11 mouse cellular contexts compared by ENCODE assay signal in the genomic region with DNA sequence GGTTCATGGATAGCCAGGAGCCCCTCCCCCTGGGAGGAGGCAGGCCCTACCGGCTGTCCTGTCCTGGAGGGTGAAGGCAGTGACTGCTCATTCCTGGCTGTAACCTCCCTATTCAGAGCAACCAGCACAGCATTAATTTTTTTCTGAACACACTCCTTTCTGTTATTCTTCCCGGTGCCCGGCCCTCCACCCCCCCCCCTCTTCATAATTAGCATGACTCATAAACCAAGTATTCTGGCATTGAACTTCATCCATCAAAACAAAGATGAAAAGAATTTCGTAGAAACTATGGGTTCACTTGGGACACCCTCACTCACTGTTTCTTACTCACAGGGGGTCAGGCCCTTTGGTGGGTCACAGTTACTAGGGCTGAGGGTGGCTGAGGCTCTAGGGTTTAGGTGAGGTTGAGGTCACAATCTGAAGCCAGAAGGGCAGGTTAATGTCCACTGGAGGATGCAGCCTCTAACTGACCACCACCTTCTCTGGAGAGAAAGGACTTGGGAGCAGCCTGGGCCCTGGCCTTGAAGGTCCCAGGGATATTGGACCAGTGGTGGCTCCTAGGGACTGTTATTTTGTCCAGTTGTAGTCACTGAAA. TPM values are rescaled to one million over a fixed set of nuclear protein-coding genes. Genes with fewer than 3 reads are reported as not detected.
DNase-seq lines count a peak whose midpoint lies in the region; ATAC-seq and TF ChIP-seq lines count a peak whose summit lies in the region.
"Had no signal": no experiment of that assay in that cellular context is flagged by ENCODE, and none has a peak within 500 bp of the region (broad histone marks: within the 10 kb centered on the region; RNA-seq: fewer than 3 reads in every experiment).

No protein-coding gene starts in this region.

- peaks cover 64% of the 10 kb centered on the region for H3K4me1 ChIP-seq in forebrain, embryonic 10.5 days
- peaks cover 14% of the 10 kb centered on the region; the same call in 1 of the 2 replicates for H3K4me1 ChIP-seq in forebrain, postnatal 0 days (ENCODE audit: insufficient read depth)
- H3K4me1 ChIP-seq in kidney, embryonic 15.5 days, result peaks cover 71% of the 10 kb centered on the region
- peaks cover 25% of the 10 kb centered on the region for H3K4me1 ChIP-seq in embryonic fibroblast, embryonic 13.5 days (ENCODE audit: control insufficient read depth, insufficient read depth, low read length)

- no peak overlapping the region for H3K4me3 ChIP-seq in forebrain, embryonic 10.5 days
- H3K4me3 ChIP-seq in forebrain, postnatal 0 days (ENCODE audit: low read depth, low read length), result no peak overlapping the region
- H3K4me3 ChIP-seq in kidney, embryonic 15.5 days (replicated peaks), result no peak overlapping the region
- no peak overlapping the region for H3K4me3 ChIP-seq in embryonic fibroblast, embryonic 13.5 days (ENCODE audit: insufficient read depth, low read length)
- H3K4me3 ChIP-seq: midbrain, embryonic 12.5 days had no signal

- no peak overlapping the region for H3K4me2 ChIP-seq in forebrain, postnatal 0 days (ENCODE audit: low read depth)
- H3K4me2 ChIP-seq in kidney, embryonic 15.5 days, result no peak overlapping the region
- H3K4me2 ChIP-seq: midbrain, embryonic 12.5 days had no signal

- peaks cover 39% of the 10 kb centered on the region for H3K27me3 ChIP-seq in forebrain, embryonic 10.5 days (ENCODE audit: poor library complexity, severe bottlenecking)
- H3K27me3 ChIP-seq in forebrain, postnatal 0 days (ENCODE audit: insufficient read depth, low read length), result no peaks in the 10 kb centered on the region
- H3K27me3 ChIP-seq in kidney, embryonic 15.5 days, result peaks cover 11% of the 10 kb centered on the region; the same call in 1 of the 2 replicates

- TF ChIP-seq CTCF in forebrain, postnatal 0 days (IDR thresholded peaks at IDR 0.05; ENCODE audit: low read depth), result no peak
- no peak for TF ChIP-seq CTCF in embryonic fibroblast, embryonic 13.5 days (IDR thresholded peaks at IDR 0.05; ENCODE audit: borderline replicate concordance, insufficient read depth, low read length)

- 64% methylated on average over 4 of the region's 4 CpGs for WGBS in forebrain, embryonic 10.5 days
- WGBS in forebrain, postnatal 0 days, result 35% methylated on average over 4 of the region's 4 CpGs
- 30% methylated on average over 4 of the region's 4 CpGs for WGBS in kidney, embryonic 15.5 days

- H3K9me3 ChIP-seq in forebrain, embryonic 10.5 days, result no peaks in the 10 kb centered on the region
- H3K9me3 ChIP-seq in forebrain, postnatal 0 days (ENCODE audit: low read length), result no peaks in the 10 kb centered on the region
- no peaks in the 10 kb centered on the region for H3K9me3 ChIP-seq in kidney, embryonic 15.5 days (replicated peaks)
- H3K9me3 ChIP-seq: midbrain, embryonic 12.5 days had no signal

- no peaks in the 10 kb centered on the region for H3K36me3 ChIP-seq in forebrain, embryonic 10.5 days (replicated peaks)
- H3K36me3 ChIP-seq in forebrain, postnatal 0 days (ENCODE audit: insufficient read depth), result no peaks in the 10 kb centered on the region
- H3K36me3 ChIP-seq in kidney, embryonic 15.5 days, result no peaks in the 10 kb centered on the region
- H3K36me3 ChIP-seq: midbrain, embryonic 12.5 days had no signal

- H3K27ac ChIP-seq in forebrain, embryonic 10.5 days, result peak overlapping the region; percentile 31; the same call in 1 of the 2 replicates
- no peak overlapping the region for H3K27ac ChIP-seq in forebrain, postnatal 0 days (ENCODE audit: low read depth, low read length)
- H3K27ac ChIP-seq in kidney, embryonic 15.5 days, result 0 out of 2 replicates have a peak overlapping the region, but pooled peaks have one; percentile 62
- peak overlapping the region; percentile 71 for H3K27ac ChIP-seq in embryonic fibroblast, embryonic 13.5 days (ENCODE audit: insufficient read depth, low read length)
- H3K27ac ChIP-seq: liver, embryonic 14.5 days; midbrain, embryonic 12.5 days had no signal

- TF ChIP-seq POLR2A in embryonic fibroblast, embryonic 13.5 days (IDR thresholded peaks at IDR 0.05; ENCODE audit: low read depth, low read length), result no peak

- DNase-seq in forebrain, embryonic 10.5 days (ENCODE audit: extremely low spot score, low spot score), result no peak
- DNase-seq in forebrain, postnatal 0 days, result no peak
- no peak for DNase-seq in kidney, adult 8-10 months
- peak; percentile 82 for DNase-seq in 3T3-L1 (ENCODE audit: low read depth, low spot score)
- no peak for DNase-seq in right cerebral cortex, postnatal 10 days (ENCODE audit: low spot score in 2 of 2)
- no peak for DNase-seq in ovary, postnatal 14 days (ENCODE audit: low spot score)
- DNase-seq: cerebellum, adult 11 months had no signal

- no peak for ATAC-seq in forebrain, postnatal 0 days
- no peak for ATAC-seq in kidney, embryonic 15.5 days (replicated peaks; ENCODE audit: low FRiP score)

- H3K9ac ChIP-seq in forebrain, postnatal 0 days, result no peak overlapping the region
- H3K9ac ChIP-seq in kidney, embryonic 15.5 days, result no peak overlapping the region
- H3K9ac ChIP-seq: liver, embryonic 14.5 days; midbrain, embryonic 12.5 days had no signal

RNA-seq across cellular contexts. Expression of a gene that starts 2.4 kb away (rescaled TPM):
- 1.5 and 2.3 TPM in 2 replicates for polyA plus RNA-seq in forebrain, embryonic 10.5 days (2016; fragmentation: Nextera tagmentation; extraction: Ambion mirVana)
- total RNA-seq in forebrain, postnatal 0 days (2014; rRNA removed), result 5.1 and 8.5 TPM in 2 replicates
- polyA plus RNA-seq in forebrain, postnatal 0 days (2015; fragmentation: Nextera tagmentation; extraction: Ambion mirVana), result 5.4 and 5.9 TPM in 2 replicates
- 5.9 and 7.2 TPM in 2 replicates for polyA plus RNA-seq in kidney, embryonic 15.5 days (2015; fragmentation: Nextera tagmentation; extraction: Ambion mirVana)
- 20.1 and 23.0 TPM in 2 replicates for polyA plus RNA-seq in embryonic fibroblast, embryonic 13.5 days (2011; ENCODE audit: insufficient read length, low read depth, missing spikeins)

RNA-seq across cellular contexts. Expression of a gene that starts 11.5 kb away (rescaled TPM):
- 19.0 and 19.2 TPM in 2 replicates for polyA plus RNA-seq in forebrain, embryonic 10.5 days (2016; fragmentation: Nextera tagmentation; extraction: Ambion mirVana)
- 38.6 and 52.4 TPM in 2 replicates for total RNA-seq in forebrain, postnatal 0 days (2014; rRNA removed)
- 27.8 and 31.6 TPM in 2 replicates for polyA plus RNA-seq in forebrain, postnatal 0 days (2015; fragmentation: Nextera tagmentation; extraction: Ambion mirVana)
- polyA plus RNA-seq in kidney, embryonic 15.5 days (2015; fragmentation: Nextera tagmentation; extraction: Ambion mirVana), result 26.7 and 32.9 TPM in 2 replicates
- 28.2 and 29.9 TPM in 2 replicates for polyA plus RNA-seq in embryonic fibroblast, embryonic 13.5 days (2011; ENCODE audit: insufficient read length, low read depth, missing spikeins)

RNA-seq across cellular contexts. Expression of a gene that starts 28.5 kb away (rescaled TPM):
- polyA plus RNA-seq in forebrain, embryonic 10.5 days (2016; fragmentation: Nextera tagmentation; extraction: Ambion mirVana), result 0.47 and 1.0 TPM in 2 replicates
- total RNA-seq in forebrain, postnatal 0 days (2014; rRNA removed), result 15.5 and 15.6 TPM in 2 replicates
- polyA plus RNA-seq in forebrain, postnatal 0 days (2015; fragmentation: Nextera tagmentation; extraction: Ambion mirVana), result 13.7 and 16.4 TPM in 2 replicates
- polyA plus RNA-seq in kidney, embryonic 15.5 days (2015; fragmentation: Nextera tagmentation; extraction: Ambion mirVana), result 13.6 and 18.2 TPM in 2 replicates
- 116 and 144 TPM in 2 replicates for polyA plus RNA-seq in embryonic fibroblast, embryonic 13.5 days (2011; ENCODE audit: insufficient read length, low read depth, missing spikeins)

RNA-seq across cellular contexts. Expression of a gene that starts 46.2 kb away (rescaled TPM):
- 7.1 and 7.9 TPM in 2 replicates for polyA plus RNA-seq in forebrain, embryonic 10.5 days (2016; fragmentation: Nextera tagmentation; extraction: Ambion mirVana)
- total RNA-seq in forebrain, postnatal 0 days (2014; rRNA removed), result 8.1 and 8.5 TPM in 2 replicates
- polyA plus RNA-seq in forebrain, postnatal 0 days (2015; fragmentation: Nextera tagmentation; extraction: Ambion mirVana), result 4.2 and 5.7 TPM in 2 replicates
- polyA plus RNA-seq in kidney, embryonic 15.5 days (2015; fragmentation: Nextera tagmentation; extraction: Ambion mirVana), result 5.4 and 8.7 TPM in 2 replicates
- 2.7 and 3.5 TPM in 2 replicates for polyA plus RNA-seq in embryonic fibroblast, embryonic 13.5 days (2011; ENCODE audit: insufficient read length, low read depth, missing spikeins)
